Mouse (Mus musculus) lung, adult 2 months (tissue): ENCODE results near the gene Vwa2.

Experiments
- CTCF ChIP-seq: fragments of 200-500 bp; IDR thresholded peaks from 2 replicates; pipeline ENCODE4 v1.5.1; 2011; ENCODE audit warnings: mild to moderate bottlenecking, low read length, control low read depth; ENCODE audit not compliant: insufficient read depth
- POLR2A ChIP-seq: fragments of 200-500 bp; IDR thresholded peaks from 2 replicates; pipeline ENCODE4 v1.6.1; 2011; ENCODE audit warnings: low read depth, mild to moderate bottlenecking, control low read depth, low read length, borderline replicate concordance; ENCODE audit errors: extremely low read depth

DNA sequence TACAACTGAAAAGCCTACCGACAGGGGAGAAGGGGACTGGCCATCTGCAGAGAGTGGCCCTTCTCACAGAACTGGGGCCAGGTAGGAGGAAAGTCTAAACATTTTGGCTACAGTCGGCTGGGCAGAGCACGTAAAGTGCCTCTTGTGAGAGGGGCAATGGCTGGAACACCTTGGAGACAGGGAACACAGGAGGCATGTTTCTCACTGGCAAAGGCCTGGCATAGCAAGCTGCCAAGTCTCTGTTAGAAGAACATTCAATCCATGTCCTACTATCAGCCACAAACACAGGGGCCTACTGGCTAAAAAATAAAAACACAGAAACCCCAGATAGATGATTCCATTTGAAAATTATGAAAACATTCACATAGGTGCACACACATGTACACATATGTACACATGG lies 72.7 kb downstream of the Vwa2 start:
- TF ChIP-seq CTCF (no peak), POLR2A (no peak)
